Mouse (Mus musculus) liver, postnatal 0 days (tissue): ENCODE data around the gene Ganab.
A peak's percentile ranks its signal among the peaks of the same experiment; 100 is the strongest.

ENCODE experiments used
- CTCF ChIP-seq: sonication (generic); IDR thresholded peaks from 2 replicates; pipeline ENCODE4 v1.5.1; 2016; ENCODE audit warnings: antibody characterized with exemption, low read depth
- EP300 ChIP-seq: IDR thresholded peaks from 2 replicates; pipeline ENCODE4 v1.6.1; 2016; ENCODE audit warnings: antibody characterized with exemption, low read depth, mild to moderate bottlenecking

- TF ChIP-seq CTCF, result no peak
- peak; percentile 74 for TF ChIP-seq EP300
These were observed 46.2 kb downstream of the Ganab start for GRCm38 (mm10) chr19:8944062-8944461.
